Mouse (Mus musculus): ENCODE data around the gene Kdm8.

- no peak for TF ChIP-seq NELFE (IDR thresholded peaks at IDR 0.05; ENCODE audit: low read depth, low read length)
- no peak for TF ChIP-seq POLR2A (IDR thresholded peaks at IDR 0.05; ENCODE audit: control insufficient read depth in 1 of 2, insufficient read depth in 1 of 2, low read depth in 1 of 2, low read length in 2 of 2, poor library complexity in 1 of 2)
- TF ChIP-seq CTCF (IDR thresholded peaks at IDR 0.05 in 2 of 3, conservative IDR thresholded peaks at IDR 0.05 in 1 of 3; ENCODE audit: control insufficient read depth in 1 of 3, insufficient read depth in 1 of 3, low read depth in 2 of 3, low read length in 3 of 3, poor library complexity in 1 of 3, severe bottlenecking in 1 of 3) = no peak
- no peak for TF ChIP-seq TAL1 (IDR thresholded peaks at IDR 0.05; ENCODE audit: low read length)
- TF ChIP-seq RAD21 (IDR thresholded peaks at IDR 0.05; ENCODE audit: low read depth, low read length) = no peak
- TF ChIP-seq EP300 (IDR thresholded peaks at IDR 0.05; ENCODE audit: low read depth in 1 of 2, low read length in 2 of 2) = no peak
- TF ChIP-seq ZC3H11A (IDR thresholded peaks at IDR 0.05; ENCODE audit: low read depth, low read length) = no peak
- TF ChIP-seq NRF1 (IDR thresholded peaks at IDR 0.05; ENCODE audit: insufficient read depth, low read depth, low read length, poor library complexity, severe bottlenecking) = no peak
Observed at GRCm38 (mm10) chr7:125486121-125486630, 41.7 kb downstream of the Kdm8 start.

Measured in MEL (cell line).